Mouse (Mus musculus): ENCODE measurements around the gene Nos3. TPM values are rescaled to one million over a fixed set of nuclear protein-coding genes. Genes with fewer than 3 reads are reported as not detected.

Gene Nos3
- polyA plus RNA-seq, 1 experiment from 2014 or later, result 45.9 TPM

- ATAC-seq (ENCODE audit: insufficient number of reproducible peaks, low FRiP score), result peak; percentile 25; the same call in 1 of the 2 replicates
- peak overlapping the region; percentile 45 for H3K9ac ChIP-seq
- peak overlapping the region; percentile 46 for H3K4me2 ChIP-seq
- no peak overlapping the region for H3K4me3 ChIP-seq
- peaks cover 97% of the 10 kb centered on the region for H3K4me1 ChIP-seq (replicated peaks)
- H3K27ac ChIP-seq (ENCODE audit: poor library complexity, severe bottlenecking), result peak overlapping the region; percentile 75
- H3K9me3 ChIP-seq (replicated peaks), result no peaks in the 10 kb centered on the region
- WGBS, result 12% methylated on average over 12 of the region's 12 CpGs
- H3K27me3 ChIP-seq (replicated peaks), result no peaks in the 10 kb centered on the region
- peaks cover 32% of the 10 kb centered on the region for H3K36me3 ChIP-seq
Observed at GRCm38 (mm10) chr5:24344477-24345051, 20.0 kb upstream of the Nos3 start.

GRCm38 (mm10) chr5:24346313-24346712 lies 18.3 kb upstream of the Nos3 start:
- Histone ChIP-seq H3K9me3 (replicated peaks) (no peaks in the 10 kb centered on the region), H3K4me3 (no peak overlapping the region), H3K36me3 (peaks cover 23% of the 10 kb centered on the region; the same call in 1 of the 2 replicates), H3K27ac (ENCODE audit: poor library complexity, severe bottlenecking) (no peak overlapping the region), H3K27me3 (replicated peaks) (no peaks in the 10 kb centered on the region), H3K9ac (no peak overlapping the region), H3K4me1 (replicated peaks) (peaks cover 91% of the 10 kb centered on the region), H3K4me2 (no peak overlapping the region)
- 59% methylated on average over 7 of the region's 7 CpGs for WGBS
- no peak for ATAC-seq (ENCODE audit: insufficient number of reproducible peaks, low FRiP score)

- Histone ChIP-seq H3K4me2 (peak overlapping the region; percentile 91), H3K4me3 (peak overlapping the region; percentile 82; the same call in 1 of the 2 replicates)
Observed at GRCm38 (mm10) chr5:24347186-24347875, 17.3 kb upstream of the Nos3 start.

GRCm38 (mm10) chr5:24348128-24348527 lies 16.5 kb upstream of the Nos3 start:
- Histone ChIP-seq H3K4me2 (peak overlapping the region; percentile 91), H3K27me3 (replicated peaks) (no peaks in the 10 kb centered on the region), H3K36me3 (peaks cover 23% of the 10 kb centered on the region; the same call in 1 of the 2 replicates), H3K4me1 (replicated peaks) (peaks cover 84% of the 10 kb centered on the region), H3K9ac (peak overlapping the region; percentile 97), H3K27ac (ENCODE audit: poor library complexity, severe bottlenecking) (peak overlapping the region; percentile 99), H3K9me3 (replicated peaks) (no peaks in the 10 kb centered on the region), H3K4me3 (peak overlapping the region; percentile 82)
- WGBS, result under 1% methylated on average over 41 of the region's 41 CpGs
- ATAC-seq (ENCODE audit: insufficient number of reproducible peaks, low FRiP score), result peak; percentile 13; the same call in 1 of the 2 replicates

More at GRCm38 (mm10) chr5:24347186-24347875, 17.3 kb upstream of the Nos3 start:
- 42% methylated on average over 7 of the region's 7 CpGs for WGBS
- no peaks in the 10 kb centered on the region for H3K9me3 ChIP-seq (replicated peaks)
- no peak for ATAC-seq (ENCODE audit: insufficient number of reproducible peaks, low FRiP score)
- peaks cover 86% of the 10 kb centered on the region for H3K4me1 ChIP-seq (replicated peaks)
- H3K27me3 ChIP-seq (replicated peaks), result no peaks in the 10 kb centered on the region
- no peak overlapping the region for H3K9ac ChIP-seq
- peaks cover 23% of the 10 kb centered on the region; the same call in 1 of the 2 replicates for H3K36me3 ChIP-seq
- peak overlapping the region; percentile 99; the same call in 1 of the 2 replicates for H3K27ac ChIP-seq (ENCODE audit: poor library complexity, severe bottlenecking)

- Histone ChIP-seq H3K4me2 (peak overlapping the region; percentile 91), H3K9me3 (replicated peaks) (no peaks in the 10 kb centered on the region), H3K27me3 (replicated peaks) (no peaks in the 10 kb centered on the region), H3K36me3 (peaks cover 23% of the 10 kb centered on the region; the same call in 1 of the 2 replicates), H3K4me1 (replicated peaks) (peaks cover 84% of the 10 kb centered on the region), H3K27ac (ENCODE audit: poor library complexity, severe bottlenecking) (peak overlapping the region; percentile 99), H3K9ac (peak overlapping the region; percentile 97), H3K4me3 (peak overlapping the region; percentile 82)
- under 1% methylated on average over 30 of the region's 30 CpGs for WGBS
- peak; percentile 19 for ATAC-seq (ENCODE audit: insufficient number of reproducible peaks, low FRiP score)
Observed at GRCm38 (mm10) chr5:24348546-24348945, 16.1 kb upstream of the Nos3 start.

GRCm38 (mm10) chr5:24350073-24350472 lies 14.5 kb upstream of the Nos3 start:
- H3K9ac ChIP-seq, result peak overlapping the region; percentile 97
- WGBS, result 33% methylated on average over 3 of the region's 3 CpGs
- no peaks in the 10 kb centered on the region for H3K27me3 ChIP-seq (replicated peaks)
- ATAC-seq (ENCODE audit: insufficient number of reproducible peaks, low FRiP score), result no peak
- peaks cover 84% of the 10 kb centered on the region for H3K4me1 ChIP-seq (replicated peaks)
- peaks cover 23% of the 10 kb centered on the region; the same call in 1 of the 2 replicates for H3K36me3 ChIP-seq
- H3K4me3 ChIP-seq, result peak overlapping the region; percentile 82
- H3K27ac ChIP-seq (ENCODE audit: poor library complexity, severe bottlenecking), result peak overlapping the region; percentile 99
- H3K9me3 ChIP-seq (replicated peaks), result no peaks in the 10 kb centered on the region
- peak overlapping the region; percentile 91 for H3K4me2 ChIP-seq

GRCm38 (mm10) chr5:24350531-24351250 lies 13.9 kb upstream of the Nos3 start:
- ATAC-seq (ENCODE audit: insufficient number of reproducible peaks, low FRiP score), result no peak
- H3K4me3 ChIP-seq, result peak overlapping the region; percentile 82
- H3K4me2 ChIP-seq, result peak overlapping the region; percentile 91
- peak overlapping the region; percentile 97 for H3K9ac ChIP-seq
- H3K27ac ChIP-seq (ENCODE audit: poor library complexity, severe bottlenecking), result peak overlapping the region; percentile 99
- H3K9me3 ChIP-seq (replicated peaks), result no peaks in the 10 kb centered on the region
- WGBS, result 25% methylated on average over 15 of the region's 15 CpGs
- H3K4me1 ChIP-seq (replicated peaks), result peaks cover 80% of the 10 kb centered on the region
- H3K27me3 ChIP-seq (replicated peaks), result no peaks in the 10 kb centered on the region
- H3K36me3 ChIP-seq, result peaks cover 17% of the 10 kb centered on the region; the same call in 1 of the 2 replicates

- H3K9ac ChIP-seq, result peak within 1 kb of the TSS; percentile 97
- peak within 1 kb of the TSS; percentile 91 for H3K4me2 ChIP-seq
- under 1% methylated on average over 40 of the region's 53 CpGs for WGBS
- H3K4me3 ChIP-seq, result peak within 1 kb of the TSS; percentile 82
- peaks cover 11% of the 10 kb centered on the region; the same call in 1 of the 2 replicates for H3K36me3 ChIP-seq
- peaks cover 74% of the 10 kb centered on the region for H3K4me1 ChIP-seq (replicated peaks)
- no peaks in the 10 kb centered on the region for H3K27me3 ChIP-seq (replicated peaks)
- 0 out of 2 replicates have a peak, but pooled peaks have one; percentile 0 for ATAC-seq (ENCODE audit: insufficient number of reproducible peaks, low FRiP score)
- peak within 1 kb of the TSS; percentile 99 for H3K27ac ChIP-seq (ENCODE audit: poor library complexity, severe bottlenecking)
- H3K9me3 ChIP-seq (replicated peaks), result no peaks in the 10 kb centered on the region
Observed at GRCm38 (mm10) chr5:24351278-24351677, 13.3 kb upstream of the Nos3 start, which contains the start of gene Kcnh2. Kcnh2 (minus strand) TSS chr5:24351604.

GRCm38 (mm10) chr5:24351701-24352171 lies 12.9 kb upstream of the Nos3 start:
- Histone ChIP-seq H3K27ac (ENCODE audit: poor library complexity, severe bottlenecking) (peak overlapping the region; percentile 99), H3K9ac (peak overlapping the region; percentile 97), H3K4me1 (replicated peaks) (peaks cover 71% of the 10 kb centered on the region), H3K9me3 (replicated peaks) (no peaks in the 10 kb centered on the region), H3K4me2 (peak overlapping the region; percentile 91), H3K27me3 (replicated peaks) (no peaks in the 10 kb centered on the region), H3K4me3 (peak overlapping the region; percentile 82), H3K36me3 (peaks cover 9% of the 10 kb centered on the region; the same call in 1 of the 2 replicates)
- under 1% methylated on average over 23 of the region's 41 CpGs for WGBS
- ATAC-seq (ENCODE audit: insufficient number of reproducible peaks, low FRiP score), result peak; percentile 77

GRCm38 (mm10) chr5:24352251-24352859 lies 12.3 kb upstream of the Nos3 start:
- WGBS, result under 1% methylated on average over 24 of the region's 24 CpGs
- Histone ChIP-seq H3K4me1 (replicated peaks) (peaks cover 65% of the 10 kb centered on the region), H3K9me3 (replicated peaks) (no peaks in the 10 kb centered on the region), H3K9ac (peak overlapping the region; percentile 97), H3K27ac (ENCODE audit: poor library complexity, severe bottlenecking) (peak overlapping the region; percentile 99), H3K27me3 (replicated peaks) (no peaks in the 10 kb centered on the region), H3K36me3 (peaks cover 3% of the 10 kb centered on the region; the same call in 1 of the 2 replicates), H3K4me2 (peak overlapping the region; percentile 91), H3K4me3 (peak overlapping the region; percentile 82)
- peak; percentile 78 for ATAC-seq (ENCODE audit: insufficient number of reproducible peaks, low FRiP score)

All from heart, embryonic 12.5 days (tissue).